Mouse (Mus musculus): ENCODE measurements at regions not wholly inside any gene's neighbourhood (a gene's known extent, or its start where the extent isn't known, plus 50 kb on each side); places are given as distances from the start of the nearest gene placed in this dataset.

DNA sequence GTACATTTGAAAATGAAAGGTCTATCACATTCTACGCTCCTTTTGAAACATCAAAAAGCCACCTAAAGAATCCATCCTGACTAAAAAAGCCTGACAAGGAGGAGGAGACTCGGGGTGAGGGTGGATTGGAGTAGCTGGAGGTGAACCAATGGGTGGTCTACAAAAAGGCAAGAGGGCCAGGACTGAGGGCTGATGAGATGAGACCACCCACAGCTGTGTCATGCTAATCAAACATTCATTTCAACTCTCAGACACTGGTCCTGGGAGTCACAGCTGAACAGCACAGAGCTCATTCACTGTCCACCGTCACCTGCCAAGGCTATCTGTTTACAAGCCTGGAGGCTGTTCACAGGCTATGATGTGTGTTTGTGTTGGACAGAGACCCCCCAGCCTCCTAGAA is 244.3 kb upstream of the Slc7a11 start:
- Histone ChIP-seq H3K9me3 (no peaks in the 10 kb centered on the region), H3K4me2 (replicated peaks) (no peak overlapping the region), H3K36me3 (no peaks in the 10 kb centered on the region), H3K27me3 (no peaks in the 10 kb centered on the region), H3K4me1 (no peaks in the 10 kb centered on the region), H3K27ac (no peak overlapping the region), H3K9ac (no peak overlapping the region), H3K4me3 (no peak overlapping the region)
- WGBS = 58% methylated on average over 3 of the region's 3 CpGs
- ATAC-seq (ENCODE audit: insufficient number of reproducible peaks, insufficient read depth, low FRiP score, low TSS enrichment) = no peak

GRCm38 (mm10) chr3:50678611-50678988 is 235.2 kb upstream of the Slc7a11 start:
- no peak overlapping the region for H3K9ac ChIP-seq
- H3K36me3 ChIP-seq = no peaks in the 10 kb centered on the region
- H3K27ac ChIP-seq = no peak overlapping the region
- no peaks in the 10 kb centered on the region for H3K9me3 ChIP-seq
- H3K4me3 ChIP-seq = no peak overlapping the region
- no peak; the same call in 1 of the 2 replicates for ATAC-seq (ENCODE audit: insufficient number of reproducible peaks, insufficient read depth, low FRiP score, low TSS enrichment)
- H3K4me2 ChIP-seq (replicated peaks) = peak overlapping the region; percentile 3
- peaks cover 16% of the 10 kb centered on the region; the same call in 1 of the 2 replicates for H3K4me1 ChIP-seq
- 17% methylated on average over 5 of the region's 5 CpGs for WGBS
- no peaks in the 10 kb centered on the region for H3K27me3 ChIP-seq

- H3K36me3 ChIP-seq = no peaks in the 10 kb centered on the region
- peak overlapping the region; percentile 3 for H3K4me2 ChIP-seq (replicated peaks)
- WGBS = 32% methylated on average over 13 of the region's 13 CpGs
- H3K9ac ChIP-seq = no peak overlapping the region
- 0 out of 2 replicates have a peak, but pooled peaks have one; percentile 52 for ATAC-seq (ENCODE audit: insufficient number of reproducible peaks, insufficient read depth, low FRiP score, low TSS enrichment)
- H3K27ac ChIP-seq = no peak overlapping the region
- H3K27me3 ChIP-seq = no peaks in the 10 kb centered on the region
- no peak overlapping the region for H3K4me3 ChIP-seq
- peaks cover 16% of the 10 kb centered on the region; the same call in 1 of the 2 replicates for H3K4me1 ChIP-seq
- H3K9me3 ChIP-seq = no peaks in the 10 kb centered on the region
These were observed 234.7 kb upstream of the Slc7a11 start for GRCm38 (mm10) chr3:50677953-50678610.

GRCm38 (mm10) chr3:50675769-50676168 is 232.4 kb upstream of the Slc7a11 start:
- Histone ChIP-seq H3K4me3 (no peak overlapping the region), H3K27me3 (no peaks in the 10 kb centered on the region), H3K9me3 (no peaks in the 10 kb centered on the region), H3K9ac (no peak overlapping the region), H3K27ac (no peak overlapping the region), H3K4me2 (replicated peaks) (no peak overlapping the region), H3K4me1 (peaks cover 16% of the 10 kb centered on the region; the same call in 1 of the 2 replicates), H3K36me3 (no peaks in the 10 kb centered on the region)
- no peak for ATAC-seq (ENCODE audit: insufficient number of reproducible peaks, insufficient read depth, low FRiP score, low TSS enrichment)
- 75% methylated on average over 1 of the region's 1 CpGs for WGBS

DNA sequence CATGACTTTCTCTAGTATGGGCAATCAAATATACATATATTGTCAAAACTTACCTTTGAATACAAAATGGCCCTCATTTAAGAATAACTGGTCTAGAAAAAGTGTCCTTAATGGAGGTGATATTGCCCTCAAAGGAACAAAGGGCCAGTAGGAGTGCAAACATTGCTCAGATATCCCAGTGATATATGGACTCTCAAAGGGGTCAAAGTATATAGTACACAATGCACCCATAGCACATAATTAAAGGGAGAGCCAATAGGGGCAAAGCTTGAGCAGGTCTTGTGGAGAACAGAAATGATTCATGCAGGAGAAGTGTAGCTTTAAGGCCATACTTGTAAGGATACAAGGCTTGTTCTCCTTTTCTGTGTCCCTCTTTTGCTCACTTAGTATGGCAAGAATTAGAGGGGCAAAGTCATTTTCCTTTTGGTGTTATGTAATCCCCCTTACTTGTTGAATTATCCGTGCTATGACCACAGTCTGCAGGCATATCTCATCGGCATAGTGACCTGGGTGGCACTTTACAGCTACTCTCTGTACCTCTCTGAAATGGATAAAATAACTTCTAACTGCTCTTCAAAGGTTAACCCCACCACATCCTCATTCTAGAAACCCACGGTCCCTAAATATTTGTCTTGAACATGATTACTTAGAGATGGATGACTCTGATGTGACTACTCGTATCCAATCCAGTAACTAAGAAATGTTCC is 231.6 kb upstream of the Slc7a11 start:
- no peaks in the 10 kb centered on the region for H3K9me3 ChIP-seq
- no peaks in the 10 kb centered on the region for H3K36me3 ChIP-seq
- H3K4me2 ChIP-seq (replicated peaks) = no peak overlapping the region
- no peak overlapping the region for H3K9ac ChIP-seq
- no peak overlapping the region for H3K4me3 ChIP-seq
- H3K4me1 ChIP-seq = peaks cover 16% of the 10 kb centered on the region; the same call in 1 of the 2 replicates
- no peak for ATAC-seq (ENCODE audit: insufficient number of reproducible peaks, insufficient read depth, low FRiP score, low TSS enrichment)
- no peak overlapping the region for H3K27ac ChIP-seq
- H3K27me3 ChIP-seq = no peaks in the 10 kb centered on the region
- WGBS = 84% methylated on average over 4 of the region's 4 CpGs

DNA sequence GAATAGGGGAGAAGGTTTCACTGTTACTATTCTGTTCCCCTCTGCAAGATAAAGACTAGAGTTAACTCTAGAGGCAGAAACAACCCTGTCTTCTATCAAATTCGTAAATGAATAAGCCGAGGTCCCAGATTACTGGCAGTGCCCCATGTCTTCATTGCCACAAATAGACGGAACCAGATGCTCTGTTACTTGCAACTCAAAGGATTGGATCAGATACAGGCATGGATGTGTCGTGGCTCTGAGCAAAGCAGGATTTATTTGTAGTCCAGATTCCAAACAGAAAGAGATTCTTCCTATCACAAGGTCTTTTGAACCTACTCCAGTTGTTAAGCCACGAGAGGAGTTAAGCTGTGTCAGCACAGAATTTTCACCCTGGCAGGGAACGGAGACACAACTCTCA is 221.9 kb upstream of the Slc7a11 start:
- no peaks in the 10 kb centered on the region for H3K36me3 ChIP-seq
- ATAC-seq (ENCODE audit: insufficient number of reproducible peaks, insufficient read depth, low FRiP score, low TSS enrichment) = no peak
- 71% methylated on average over 6 of the region's 6 CpGs for WGBS
- H3K4me1 ChIP-seq = no peaks in the 10 kb centered on the region
- H3K9ac ChIP-seq = no peak overlapping the region
- no peak overlapping the region for H3K4me2 ChIP-seq (replicated peaks)
- no peak overlapping the region for H3K4me3 ChIP-seq
- no peaks in the 10 kb centered on the region for H3K9me3 ChIP-seq
- no peak overlapping the region for H3K27ac ChIP-seq
- H3K27me3 ChIP-seq = no peaks in the 10 kb centered on the region

GRCm38 (mm10) chr3:50660966-50661365 is 217.6 kb upstream of the Slc7a11 start:
- Histone ChIP-seq H3K4me2 (replicated peaks) (no peak overlapping the region), H3K9ac (no peak overlapping the region), H3K27me3 (no peaks in the 10 kb centered on the region), H3K4me3 (no peak overlapping the region), H3K9me3 (no peaks in the 10 kb centered on the region), H3K36me3 (no peaks in the 10 kb centered on the region), H3K27ac (no peak overlapping the region), H3K4me1 (no peaks in the 10 kb centered on the region)
- WGBS = 82% methylated on average over 7 of the region's 7 CpGs
- ATAC-seq (ENCODE audit: insufficient number of reproducible peaks, insufficient read depth, low FRiP score, low TSS enrichment) = no peak

DNA sequence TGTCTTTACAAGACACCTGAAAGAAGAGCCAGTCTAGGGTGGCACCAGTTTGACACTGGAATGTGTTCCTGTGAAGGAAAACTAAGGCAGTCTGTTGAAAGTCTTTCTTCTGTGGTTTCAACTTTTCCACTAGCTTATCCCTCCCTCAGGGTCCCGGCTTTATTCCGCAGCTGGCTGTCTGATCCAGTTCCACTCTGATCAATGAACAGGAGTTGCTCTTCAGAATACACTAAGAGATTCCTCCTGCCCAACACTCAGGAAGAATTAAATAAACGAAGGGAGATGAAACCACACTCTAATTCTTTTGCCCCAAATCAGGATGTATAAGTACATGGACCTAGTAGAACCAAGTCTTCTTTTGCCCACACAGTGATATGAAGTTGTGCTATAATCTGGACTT is 217.2 kb upstream of the Slc7a11 start:
- H3K4me2 ChIP-seq (replicated peaks) = no peak overlapping the region
- no peak for ATAC-seq (ENCODE audit: insufficient number of reproducible peaks, insufficient read depth, low FRiP score, low TSS enrichment)
- H3K9ac ChIP-seq = no peak overlapping the region
- H3K27me3 ChIP-seq = no peaks in the 10 kb centered on the region
- 76% methylated on average over 3 of the region's 3 CpGs for WGBS
- no peak overlapping the region for H3K27ac ChIP-seq
- H3K9me3 ChIP-seq = no peaks in the 10 kb centered on the region
- no peaks in the 10 kb centered on the region for H3K36me3 ChIP-seq
- H3K4me1 ChIP-seq = no peaks in the 10 kb centered on the region
- no peak overlapping the region for H3K4me3 ChIP-seq

DNA sequence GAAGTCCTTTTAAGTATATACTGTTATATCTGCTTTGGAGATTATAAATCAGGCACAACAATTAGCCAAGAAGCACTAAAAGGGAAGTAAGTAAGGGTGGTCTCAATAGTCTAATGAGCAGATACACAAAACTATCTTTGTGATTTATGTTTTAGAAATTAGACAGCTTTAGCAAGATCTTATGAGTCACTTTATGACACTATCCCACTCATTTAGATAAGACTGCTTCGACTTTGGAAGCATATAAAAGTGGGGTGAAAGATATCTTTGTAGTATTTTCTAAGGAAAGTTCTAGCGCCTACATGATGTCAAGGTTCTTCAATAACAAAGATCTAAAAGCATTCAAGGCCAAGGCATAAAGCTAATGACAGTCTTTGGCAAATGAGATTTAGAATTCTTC is 214.5 kb upstream of the Slc7a11 start:
- Histone ChIP-seq H3K9me3 (no peaks in the 10 kb centered on the region), H3K9ac (no peak overlapping the region), H3K36me3 (no peaks in the 10 kb centered on the region), H3K4me2 (replicated peaks) (no peak overlapping the region), H3K27ac (no peak overlapping the region), H3K27me3 (no peaks in the 10 kb centered on the region), H3K4me1 (no peaks in the 10 kb centered on the region), H3K4me3 (no peak overlapping the region)
- no peak for ATAC-seq (ENCODE audit: insufficient number of reproducible peaks, insufficient read depth, low FRiP score, low TSS enrichment)
- 77% methylated on average over 2 of the region's 2 CpGs for WGBS

DNA sequence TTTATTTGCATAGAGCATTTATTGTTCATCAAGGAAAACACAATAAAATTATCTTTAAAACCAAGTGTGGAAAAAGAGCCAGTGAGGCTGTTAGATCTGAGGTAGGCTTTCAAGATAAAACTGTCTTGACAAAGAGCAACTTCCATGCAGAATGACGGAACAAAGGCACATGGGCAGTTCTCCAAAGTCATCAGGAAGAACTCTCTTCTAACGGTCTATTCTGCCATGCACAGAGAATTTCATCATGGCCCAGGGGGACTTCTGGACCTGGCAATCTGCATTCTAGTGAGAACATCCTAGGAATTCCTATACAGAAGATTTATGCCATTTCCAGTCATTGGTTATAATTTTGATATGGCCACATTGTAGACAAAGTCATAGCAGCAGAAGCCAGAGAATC is 211.0 kb upstream of the Slc7a11 start:
- Histone ChIP-seq H3K4me2 (replicated peaks) (no peak overlapping the region), H3K9me3 (no peaks in the 10 kb centered on the region), H3K36me3 (no peaks in the 10 kb centered on the region), H3K4me3 (no peak overlapping the region), H3K4me1 (no peaks in the 10 kb centered on the region), H3K9ac (no peak overlapping the region), H3K27ac (no peak overlapping the region), H3K27me3 (no peaks in the 10 kb centered on the region)
- WGBS = 79% methylated on average over 2 of the region's 2 CpGs
- ATAC-seq (ENCODE audit: insufficient number of reproducible peaks, insufficient read depth, low FRiP score, low TSS enrichment) = no peak

DNA sequence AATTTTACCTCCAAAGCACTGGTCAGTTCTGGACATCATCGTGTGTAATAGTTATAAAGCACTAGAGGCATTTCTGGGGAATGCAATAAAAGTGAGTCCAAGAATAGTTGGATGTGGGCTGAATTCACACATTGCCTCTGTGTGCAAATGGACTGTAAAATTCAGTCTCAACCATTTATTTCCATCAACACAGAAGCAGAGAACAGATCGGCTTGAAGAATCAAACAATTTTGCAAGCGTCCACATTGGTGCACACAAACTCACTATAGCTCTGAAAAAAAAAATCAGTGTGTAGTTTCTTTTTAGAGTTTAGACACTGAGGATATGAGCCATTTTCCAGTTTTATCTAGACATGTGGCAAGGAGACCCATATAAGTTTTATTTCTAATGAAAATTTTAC is 208.9 kb upstream of the Slc7a11 start:
- no peaks in the 10 kb centered on the region for H3K9me3 ChIP-seq
- no peak overlapping the region for H3K4me3 ChIP-seq
- no peak overlapping the region for H3K9ac ChIP-seq
- no peak overlapping the region for H3K4me2 ChIP-seq (replicated peaks)
- H3K27me3 ChIP-seq = no peaks in the 10 kb centered on the region
- H3K4me1 ChIP-seq = no peaks in the 10 kb centered on the region
- H3K27ac ChIP-seq = no peak overlapping the region
- H3K36me3 ChIP-seq = no peaks in the 10 kb centered on the region
- 93% methylated on average over 3 of the region's 3 CpGs for WGBS
- no peak for ATAC-seq (ENCODE audit: insufficient number of reproducible peaks, insufficient read depth, low FRiP score, low TSS enrichment)

DNA sequence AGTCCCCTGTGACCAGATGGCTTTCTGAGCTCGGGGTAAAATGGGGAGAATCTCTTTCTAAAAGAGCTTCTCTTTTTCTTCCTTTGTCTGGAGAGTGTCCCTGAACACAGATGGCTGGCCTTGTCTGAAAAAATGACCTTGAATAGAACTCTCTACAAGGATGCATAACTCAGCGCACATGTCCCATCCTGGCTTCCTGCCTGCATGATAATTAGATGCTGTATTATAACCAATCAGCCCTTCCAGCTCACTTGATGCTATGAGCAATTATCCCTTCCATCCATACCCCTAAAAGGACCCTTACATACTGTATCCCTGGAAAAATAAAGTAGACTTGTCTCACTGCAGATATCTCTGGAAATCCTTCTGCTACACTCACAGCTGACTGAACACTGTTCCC is 199.7 kb upstream of the Slc7a11 start:
- no peaks in the 10 kb centered on the region for H3K4me1 ChIP-seq
- no peak overlapping the region for H3K27ac ChIP-seq
- H3K4me3 ChIP-seq = no peak overlapping the region
- H3K27me3 ChIP-seq = no peaks in the 10 kb centered on the region
- H3K36me3 ChIP-seq = no peaks in the 10 kb centered on the region
- no peak for ATAC-seq (ENCODE audit: insufficient number of reproducible peaks, insufficient read depth, low FRiP score, low TSS enrichment)
- WGBS = 71% methylated on average over 2 of the region's 2 CpGs
- H3K9me3 ChIP-seq = no peaks in the 10 kb centered on the region
- H3K9ac ChIP-seq = no peak overlapping the region
- no peak overlapping the region for H3K4me2 ChIP-seq (replicated peaks)
